Mouse (Mus musculus) kidney, adult 18-20 months (tissue): Measurements from ENCODE around the gene Ankrd44.

Experiments
- DNase-seq: peaks from one replicate; pipeline ENCODE4 v3.0.0; 2021

Gene Ankrd44

DNA sequence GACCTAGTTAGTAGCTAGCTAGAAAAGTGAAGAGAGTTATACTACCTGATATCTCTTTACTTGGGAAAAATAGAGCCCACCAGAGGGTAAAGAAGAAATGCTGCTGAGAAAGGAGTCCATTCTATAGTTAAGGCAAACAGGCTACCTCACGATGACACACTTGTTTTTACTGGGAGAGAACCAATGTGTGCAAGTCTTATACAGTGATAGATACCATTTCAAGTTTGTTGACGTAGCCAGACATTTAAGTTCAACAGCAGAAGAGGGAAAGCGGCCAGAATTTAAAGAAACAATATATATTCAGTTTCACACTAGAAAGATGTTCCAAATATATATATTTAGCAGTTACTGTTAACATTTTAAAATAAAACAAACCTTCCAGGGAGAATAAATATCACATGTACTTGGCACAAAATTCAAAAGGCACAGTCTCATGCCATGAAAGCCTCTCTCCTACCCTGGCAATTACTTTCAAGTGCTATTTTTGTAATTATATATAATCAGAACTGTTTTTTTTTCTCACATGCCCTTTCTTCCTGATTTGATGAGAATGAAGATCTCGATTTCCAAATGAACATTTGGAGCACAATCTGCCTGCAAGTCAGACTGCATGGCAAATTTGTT, 328.5 kb downstream of the Ankrd44 start:
- no peak for DNase-seq

DNA sequence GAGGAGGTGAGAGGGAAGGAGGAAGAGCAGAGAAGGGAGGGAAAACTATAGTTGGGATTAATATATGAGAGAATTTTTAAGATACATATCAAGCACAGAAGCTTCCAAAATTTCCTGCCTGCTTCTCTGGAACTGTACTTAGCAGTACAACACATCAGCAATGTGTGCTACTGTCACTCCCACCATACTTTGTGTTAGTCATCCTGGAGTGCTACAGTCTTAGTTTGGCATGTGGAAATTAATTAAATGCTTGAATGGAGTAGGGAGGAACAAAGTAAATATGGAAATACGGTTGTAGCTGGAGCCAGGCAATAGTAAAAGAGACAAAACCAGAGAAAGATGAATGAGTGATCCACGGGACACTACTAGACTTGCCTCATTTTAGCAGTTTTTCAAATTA, 330.0 kb downstream of the Ankrd44 start:
- DNase-seq = no peak
